Mouse (Mus musculus): ENCODE data around the gene Atm.
A peak's percentile ranks its signal among the peaks of the same experiment; 100 is the strongest.

The Atm gene

GRCm38 (mm10) chr9:53536558-53537320, at the start of gene Atm, which contains the start of gene Npat:
TSS of gene Atm (minus strand) at chr9:53536740.
TSS of gene Npat (plus strand) at chr9:53537047.
- DNase-seq (ENCODE audit: low read depth, low spot score) = peak; percentile 100

GRCm38 (mm10) chr9:53581870-53582269, 45.3 kb upstream of the Atm start:
- DNase-seq (ENCODE audit: low read depth, low spot score) = no peak

GRCm38 (mm10) chr9:53575721-53576120, 39.2 kb upstream of the Atm start:
- DNase-seq (ENCODE audit: low read depth, low spot score) = no peak

- no peak for DNase-seq (ENCODE audit: low read depth, low spot score)
Observed at GRCm38 (mm10) chr9:53572516-53573307, 36.2 kb upstream of the Atm start.

GRCm38 (mm10) chr9:53570662-53571061, 34.1 kb upstream of the Atm start:
- no peak for DNase-seq (ENCODE audit: low read depth, low spot score)

- DNase-seq (ENCODE audit: low read depth, low spot score) = no peak
Observed at GRCm38 (mm10) chr9:53537336-53537965, 911 bp upstream of the Atm start.

DNA sequence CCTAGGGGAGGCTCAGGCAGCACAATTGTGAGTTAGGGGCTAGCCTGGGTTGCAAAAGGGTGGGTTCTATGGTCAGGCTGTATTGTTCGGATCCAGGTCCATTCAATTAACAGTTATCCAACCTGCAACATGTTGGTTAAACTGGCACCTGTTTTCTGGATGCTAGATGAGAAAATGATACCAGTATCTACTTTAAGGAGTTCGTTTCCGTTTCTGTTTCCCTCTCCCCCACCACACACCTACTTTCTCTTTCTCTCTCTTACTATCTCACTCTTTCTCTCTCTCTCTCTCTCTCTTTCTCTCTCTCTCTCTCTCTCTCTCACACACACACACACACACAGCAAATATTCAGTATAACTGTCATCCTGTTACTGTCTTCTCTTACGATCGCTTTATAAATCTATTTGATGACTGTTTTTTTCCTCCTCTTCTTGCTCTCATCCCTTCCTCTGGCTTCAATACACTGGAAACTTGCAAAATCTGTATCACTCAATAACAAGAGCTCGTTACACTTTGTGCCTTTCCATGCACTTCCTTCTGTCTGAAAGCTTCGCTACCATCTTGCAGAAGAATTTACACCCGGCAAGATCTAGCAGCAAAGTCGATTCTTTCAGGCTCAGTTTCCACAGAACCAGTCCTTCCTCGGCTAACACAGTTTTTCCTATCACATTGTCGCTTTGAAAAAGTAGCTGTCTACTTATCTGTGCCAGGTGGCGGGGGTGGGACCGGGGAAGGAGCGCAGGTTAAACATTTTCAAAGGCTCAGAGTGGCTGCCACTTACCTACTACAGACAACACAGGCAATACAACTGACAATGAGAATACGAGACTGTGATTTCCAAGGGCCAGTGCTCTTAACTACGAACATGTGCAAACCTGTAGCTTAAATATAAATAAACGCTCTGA, 872 bp downstream of the Atm start:
- peak; percentile 57 for DNase-seq (ENCODE audit: low read depth, low spot score)

GRCm38 (mm10) chr9:53517373-53518009, 19.0 kb downstream of the Atm start:
- DNase-seq (ENCODE audit: low read depth, low spot score) = no peak

GRCm38 (mm10) chr9:53514091-53514490, 22.4 kb downstream of the Atm start:
- no peak for DNase-seq (ENCODE audit: low read depth, low spot score)

DNA sequence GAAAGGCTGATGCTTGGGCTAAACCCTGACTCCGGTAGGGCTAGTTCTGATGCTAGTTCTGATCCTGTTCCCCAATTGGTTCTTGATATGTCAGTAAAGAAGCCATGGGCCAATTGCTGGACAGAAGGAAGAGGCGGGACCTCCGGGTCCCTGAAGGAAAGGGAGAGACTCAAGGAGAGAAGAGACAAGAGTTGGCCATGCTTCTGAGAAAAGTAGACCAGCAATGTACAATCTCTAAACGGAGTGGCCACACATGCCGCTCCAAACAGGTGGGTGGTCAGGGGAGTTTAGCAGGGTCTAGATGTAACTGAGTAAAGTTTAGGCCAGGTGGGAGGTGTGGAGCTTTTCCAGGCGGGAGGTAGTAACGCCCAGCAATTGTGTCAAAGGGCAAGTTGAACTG, 28.5 kb downstream of the Atm start:
- DNase-seq (ENCODE audit: low read depth, low spot score) = no peak

DNA sequence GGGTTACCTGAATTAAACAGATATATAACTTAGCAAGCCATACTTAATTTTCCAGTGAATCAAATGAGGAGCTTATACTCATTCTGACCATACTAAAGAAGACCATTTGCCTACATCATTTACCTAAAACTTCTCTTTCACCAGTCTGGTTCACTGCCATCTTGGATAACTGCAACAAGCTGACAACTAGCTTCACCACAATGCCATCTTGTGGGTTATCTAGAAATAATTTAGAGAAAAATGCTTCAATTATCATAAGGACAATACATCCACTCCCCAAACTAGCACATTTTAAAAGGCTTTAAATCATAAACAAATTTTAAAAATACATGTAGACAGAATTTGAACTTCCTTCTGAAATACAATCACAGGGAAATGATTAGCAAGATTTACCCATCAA, 50.7 kb downstream of the Atm start:
- no peak for DNase-seq (ENCODE audit: low read depth, low spot score)

- no peak for DNase-seq (ENCODE audit: low read depth, low spot score)
Observed at GRCm38 (mm10) chr9:53472806-53473518, 63.6 kb downstream of the Atm start.

DNA sequence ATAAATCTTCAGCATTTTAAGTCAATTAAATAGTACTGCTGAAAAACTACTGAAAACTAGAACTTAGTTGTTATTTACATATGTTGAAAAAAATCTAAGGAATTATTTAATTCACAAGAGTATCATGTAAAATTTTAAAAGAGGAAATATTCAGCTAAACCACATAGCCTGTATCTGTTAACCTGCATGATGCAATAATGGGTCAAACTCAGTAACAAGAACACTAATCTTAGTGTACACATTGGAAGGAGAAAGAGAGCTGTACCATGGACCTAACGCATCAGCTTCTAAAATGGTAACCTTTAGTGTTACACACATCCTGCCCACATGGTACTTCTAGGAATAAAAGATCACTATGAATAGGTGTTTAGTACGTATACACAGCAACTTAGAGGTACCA, 84.5 kb downstream of the Atm start:
- peak; percentile 39 for DNase-seq (ENCODE audit: low read depth, low spot score)

DNA sequence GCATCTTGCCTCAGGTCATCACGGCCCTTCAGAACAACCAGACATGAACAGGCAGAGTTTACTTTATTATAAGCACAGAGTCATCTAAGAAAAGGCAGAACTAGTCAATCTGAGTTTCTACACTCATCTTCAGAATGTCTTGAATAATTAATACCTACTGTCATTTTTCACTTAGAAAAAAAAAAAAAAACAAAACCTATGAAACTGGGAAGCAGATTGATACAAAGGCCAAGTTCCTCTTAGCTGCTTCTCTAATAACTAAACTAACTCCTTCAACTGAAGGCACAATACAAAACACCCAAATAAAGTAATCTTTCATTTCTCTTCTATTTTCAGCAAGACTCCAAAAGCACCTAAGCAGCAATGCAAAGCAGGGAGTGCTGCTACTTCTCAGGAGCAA, 85.9 kb downstream of the Atm start:
- DNase-seq (ENCODE audit: low read depth, low spot score) = peak; percentile 82

DNA sequence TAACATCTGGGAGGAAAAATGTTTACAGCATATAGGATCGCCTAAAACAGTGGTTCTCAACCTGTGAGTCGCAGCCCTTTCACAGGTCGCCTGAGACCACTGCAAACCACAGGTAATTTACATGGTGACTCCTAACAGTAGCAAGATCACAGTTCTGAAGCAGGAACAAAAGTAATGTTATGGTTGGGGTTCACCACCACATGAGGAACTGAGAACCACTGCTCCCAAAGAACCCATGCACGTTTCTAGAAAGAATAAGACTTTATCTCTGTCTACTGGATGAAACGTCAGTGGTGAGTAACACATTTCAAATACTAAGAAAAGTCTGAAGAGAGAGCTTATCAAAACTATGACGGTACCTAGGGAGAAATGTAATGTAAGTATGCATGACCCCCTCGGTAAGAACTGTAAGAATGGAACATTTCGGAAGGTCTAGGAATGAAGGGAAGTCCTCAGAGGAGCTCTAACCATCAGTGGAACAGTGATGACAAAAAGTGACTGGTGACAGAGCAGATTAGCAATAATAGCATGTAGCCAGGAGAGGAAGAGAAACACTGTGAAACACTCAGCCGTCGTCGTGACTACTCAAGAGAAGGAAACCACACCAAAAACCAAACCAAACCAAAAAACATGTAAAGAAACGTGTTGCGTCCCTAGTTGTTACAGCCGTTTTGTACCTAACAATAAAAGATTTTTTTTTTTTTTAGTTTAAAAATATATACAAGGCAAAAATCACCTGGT, 100.5 kb downstream of the Atm start:
- peak; percentile 50 for DNase-seq (ENCODE audit: low read depth, low spot score)

DNA sequence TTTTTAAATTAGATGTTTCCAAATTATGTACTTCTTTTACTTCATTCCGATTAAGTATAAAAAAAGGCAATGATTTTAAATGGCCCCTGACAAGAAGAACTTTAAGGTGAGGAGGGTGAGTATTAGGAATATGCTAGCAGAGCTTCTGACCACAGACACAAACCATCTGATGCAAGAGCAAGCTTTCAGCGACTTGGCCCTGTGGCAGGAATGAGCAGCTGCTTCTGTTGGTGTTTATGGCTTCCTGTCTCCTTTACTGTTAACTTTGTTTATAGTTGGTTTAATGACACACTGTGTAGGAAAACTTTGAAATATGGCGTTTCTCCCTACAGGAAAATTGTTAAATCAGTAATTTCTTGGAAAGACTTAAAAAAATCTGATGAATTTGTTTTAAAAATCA, 108.9 kb downstream of the Atm start:
- no peak for DNase-seq (ENCODE audit: low read depth, low spot score)

- no peak for DNase-seq (ENCODE audit: low read depth, low spot score)
Observed at GRCm38 (mm10) chr9:53426726-53427125, 109.8 kb downstream of the Atm start.

DNA sequence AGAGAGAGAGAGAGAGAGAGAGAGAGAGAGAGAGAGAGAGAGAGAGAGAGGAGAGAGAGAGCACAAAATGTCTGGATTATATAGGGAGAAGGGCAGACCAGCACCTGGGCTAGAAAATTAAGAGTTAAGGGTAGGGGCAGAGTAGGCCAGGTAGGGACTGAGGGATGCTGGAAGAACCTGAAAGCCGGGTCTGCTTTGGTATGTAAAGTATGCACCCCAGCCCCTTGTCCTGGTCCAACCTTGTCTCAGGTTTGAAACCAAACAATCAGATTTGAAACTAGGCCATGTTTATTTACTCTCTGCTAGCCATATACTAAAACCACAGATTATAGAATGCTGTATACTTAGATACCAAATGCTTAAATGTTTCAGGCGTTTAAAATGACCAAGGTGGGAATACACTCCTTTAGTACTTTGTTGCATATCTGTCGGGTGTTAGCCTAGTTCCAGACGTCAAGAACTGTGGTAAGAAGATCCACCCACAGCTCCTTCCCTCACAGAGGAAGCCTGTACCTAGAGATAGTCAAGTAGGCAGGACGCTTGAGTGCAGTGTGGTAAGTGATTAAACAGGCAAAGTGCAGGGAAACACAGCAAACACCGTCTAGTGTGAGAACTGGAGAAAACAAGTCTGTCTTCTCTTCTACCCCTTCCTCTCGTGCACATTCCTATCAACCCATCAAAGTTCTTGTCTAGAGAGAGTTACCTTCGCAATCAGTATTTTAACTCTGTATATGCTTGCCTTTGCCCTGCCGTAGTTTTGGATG, 114.2 kb downstream of the Atm start:
- no peak for DNase-seq (ENCODE audit: low read depth, low spot score)

GRCm38 (mm10) chr9:53409427-53409826, 127.1 kb downstream of the Atm start:
- DNase-seq (ENCODE audit: low read depth, low spot score) = no peak

Measured in A20 (cell line).